In the genomic region with DNA sequence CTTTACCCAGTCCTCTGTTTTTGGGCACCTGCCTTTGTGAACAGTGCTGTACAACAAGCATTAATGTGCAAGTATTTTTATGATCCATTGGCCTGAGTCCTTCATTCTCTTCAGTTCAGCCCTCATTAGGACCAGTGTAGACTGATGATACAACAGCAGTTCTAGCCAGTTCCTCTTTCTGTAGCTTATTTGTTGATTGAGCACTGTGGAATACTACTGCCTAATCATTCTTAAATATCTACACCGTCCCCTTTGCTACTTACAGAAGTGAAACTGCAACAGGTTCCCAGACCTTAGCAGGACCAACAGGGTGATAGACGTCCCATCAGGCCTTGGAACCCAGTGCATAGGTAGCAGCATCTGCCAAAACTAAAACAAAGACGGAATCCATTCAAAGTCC, we compare ENCODE assay signal across 28 mouse cellular contexts. TPM values are rescaled to one million over a fixed set of nuclear protein-coding genes. Genes with fewer than 3 reads are reported as not detected.
DNase-seq lines count a peak whose midpoint lies in the region; ATAC-seq and TF ChIP-seq lines count a peak whose summit lies in the region.
"Had no signal": no experiment of that assay in that cellular context is flagged by ENCODE, and none has a peak within 500 bp of the region (broad histone marks: within the 10 kb centered on the region; RNA-seq: fewer than 3 reads in every experiment).

No protein-coding gene starts in this region.

- no peak overlapping the region for H3K4me3 ChIP-seq in MEL (ENCODE audit: control insufficient read depth in 1 of 2, insufficient read depth in 1 of 2, low read depth in 2 of 2, low read length in 2 of 2)
- no peak overlapping the region for H3K4me3 ChIP-seq in forebrain, embryonic 11.5 days (ENCODE audit: low read depth, low read length)
- H3K4me3 ChIP-seq: embryonic facial prominence, embryonic 13.5 days; embryonic facial prominence, embryonic 15.5 days; erythroblast, embryonic 14.5 days; forebrain, embryonic 10.5 days; forebrain, embryonic 13.5 days; forebrain, embryonic 15.5 days had no signal

- H3K27me3 ChIP-seq in MEL (ENCODE audit: control insufficient read depth in 1 of 2, insufficient read depth in 2 of 2, low read length in 2 of 2) = no peaks in the 10 kb centered on the region
- no peaks in the 10 kb centered on the region for H3K27me3 ChIP-seq in forebrain, embryonic 11.5 days (ENCODE audit: control insufficient read depth, insufficient read depth, low read length)
- H3K27me3 ChIP-seq: CH12.LX; embryonic facial prominence, embryonic 13.5 days; embryonic facial prominence, embryonic 15.5 days; forebrain, embryonic 13.5 days; forebrain, embryonic 15.5 days; Patski had no signal

- no peak for TF ChIP-seq CTCF in MEL (IDR thresholded peaks at IDR 0.05 in 2 of 3, conservative IDR thresholded peaks at IDR 0.05 in 1 of 3; ENCODE audit: control insufficient read depth in 1 of 3, insufficient read depth in 1 of 3, low read depth in 2 of 3, low read length in 3 of 3, poor library complexity in 1 of 3, severe bottlenecking in 1 of 3)

- no peak for TF ChIP-seq RAD21 in MEL (IDR thresholded peaks at IDR 0.05; ENCODE audit: low read depth, low read length)

- 81% methylated on average over 3 of the region's 3 CpGs for WGBS in forebrain, embryonic 11.5 days

- H3K79me2 ChIP-seq in MEL (ENCODE audit: control insufficient read depth, insufficient read depth, low read length, poor library complexity) = no peaks in the 10 kb centered on the region

- peak; percentile 15 for DNase-seq in 416B (ENCODE audit: low read depth)
- peak; percentile 8 for DNase-seq in MEL (ENCODE audit: low read depth, low spot score)
- no peak for DNase-seq in gastrocnemius, postnatal 14 days
- DNase-seq in forebrain, embryonic 11.5 days (ENCODE audit: low spot score) = no peak
- no peak for DNase-seq in cerebellum, adult 9-11 months
- DNase-seq: adrenal gland, adult 8-10 months; adrenal gland, postnatal 14 days; adrenal gland, postnatal 36 days; B cell, adult 2 months; cerebellum, adult 11-12 months; cerebellum, adult 2 months; cerebellum, postnatal 10 days; cerebellum, postnatal 25 days; embryo, embryonic 11 days; forebrain, postnatal 0 days had no signal

- no peak overlapping the region for H3K4me2 ChIP-seq in forebrain, embryonic 11.5 days (ENCODE audit: low read depth, low read length, severe bottlenecking)
- H3K4me2 ChIP-seq: embryonic facial prominence, embryonic 13.5 days; embryonic facial prominence, embryonic 15.5 days; forebrain, embryonic 13.5 days; forebrain, embryonic 15.5 days had no signal

- no peak overlapping the region for H3K27ac ChIP-seq in MEL (ENCODE audit: control insufficient read depth, low read depth, low read length)
- no peak overlapping the region for H3K27ac ChIP-seq in forebrain, embryonic 11.5 days (ENCODE audit: low read depth, low read length)
- H3K27ac ChIP-seq: embryonic facial prominence, embryonic 13.5 days; embryonic facial prominence, embryonic 15.5 days; forebrain, embryonic 10.5 days; forebrain, embryonic 13.5 days; forebrain, embryonic 15.5 days had no signal

- no peak for TF ChIP-seq EP300 in MEL (IDR thresholded peaks at IDR 0.05; ENCODE audit: low read depth in 1 of 2, low read length in 2 of 2)

- TF ChIP-seq POLR2A in MEL (IDR thresholded peaks at IDR 0.05; ENCODE audit: control insufficient read depth in 1 of 2, insufficient read depth in 1 of 2, low read depth in 1 of 2, low read length in 2 of 2, poor library complexity in 1 of 2) = no peak

- H3K9me3 ChIP-seq in MEL (replicated peaks; ENCODE audit: insufficient read depth, low read length) = no peaks in the 10 kb centered on the region
- H3K9me3 ChIP-seq in forebrain, embryonic 11.5 days (ENCODE audit: control insufficient read depth, low read length) = no peaks in the 10 kb centered on the region
- H3K9me3 ChIP-seq: embryonic facial prominence, embryonic 13.5 days; embryonic facial prominence, embryonic 15.5 days; forebrain, embryonic 10.5 days; forebrain, embryonic 13.5 days; forebrain, embryonic 15.5 days; G1E had no signal

- peak; percentile 52 for ATAC-seq in common myeloid progenitor, adult 5-6 weeks (replicated peaks; ENCODE audit: low read depth, poor library complexity, severe bottlenecking)
- peak; percentile 64 for ATAC-seq in megakaryocyte progenitor cell, adult 5-6 weeks (replicated peaks; ENCODE audit: poor library complexity)
- no peak for ATAC-seq in forebrain, embryonic 11.5 days (replicated peaks; ENCODE audit: low FRiP score)
- ATAC-seq: activated CD4-positive, CD25-positive, alpha-beta regulatory T cell, adult 4 months; CD4-positive, CD25-positive, alpha-beta regulatory T cell, adult 4 months; forebrain, embryonic 13.5 days; forebrain, embryonic 15.5 days; forebrain, postnatal 0 days; Patski had no signal

- no peaks in the 10 kb centered on the region for H3K4me1 ChIP-seq in MEL (ENCODE audit: control insufficient read depth in 1 of 2, insufficient read depth in 2 of 2, low read length in 2 of 2)
- no peaks in the 10 kb centered on the region for H3K4me1 ChIP-seq in forebrain, embryonic 11.5 days (replicated peaks; ENCODE audit: control insufficient read depth, insufficient read depth, low read length)
- H3K4me1 ChIP-seq: embryonic facial prominence, embryonic 13.5 days; embryonic facial prominence, embryonic 15.5 days; forebrain, embryonic 13.5 days; forebrain, embryonic 15.5 days had no signal

- no peaks in the 10 kb centered on the region for H3K36me3 ChIP-seq in MEL (ENCODE audit: control insufficient read depth in 1 of 2, insufficient read depth in 2 of 2, low read length in 2 of 2)
- no peaks in the 10 kb centered on the region for H3K36me3 ChIP-seq in forebrain, embryonic 11.5 days (ENCODE audit: control insufficient read depth, insufficient read depth, low read length)
- H3K36me3 ChIP-seq: embryonic facial prominence, embryonic 13.5 days; embryonic facial prominence, embryonic 15.5 days; forebrain, embryonic 10.5 days; forebrain, embryonic 15.5 days; G1E had no signal

- H3K9ac ChIP-seq in MEL (ENCODE audit: control insufficient read depth, low read depth, low read length, poor library complexity, severe bottlenecking) = no peak overlapping the region
- H3K9ac ChIP-seq in forebrain, embryonic 11.5 days (ENCODE audit: low read length) = no peak overlapping the region
- H3K9ac ChIP-seq: embryonic facial prominence, embryonic 13.5 days; embryonic facial prominence, embryonic 15.5 days; forebrain, embryonic 13.5 days; forebrain, embryonic 15.5 days; forebrain, postnatal 0 days had no signal

- intact Hi-C loops in gastrocnemius, postnatal 14 days (cut with DNase I; ENCODE audit: low total_unique reads) = no loop called here

TF ChIP-seq in MEL, 35 proteins besides CTCF, POLR2A, EP300 and RAD21:
- no peak for TF ChIP-seq TCF12 (IDR thresholded peaks at IDR 0.05; ENCODE audit: low read depth, low read length)
- TF ChIP-seq POLR2AphosphoS5 (IDR thresholded peaks at IDR 0.05; ENCODE audit: borderline replicate concordance, low read depth, low read length) = no peak
- no peak for TF ChIP-seq NELFE (IDR thresholded peaks at IDR 0.05; ENCODE audit: low read depth, low read length)
- no peak for TF ChIP-seq BHLHE40 (IDR thresholded peaks at IDR 0.05; ENCODE audit: borderline replicate concordance, low read depth, low read length)
- no peak for TF ChIP-seq USF2 (IDR thresholded peaks at IDR 0.05; ENCODE audit: borderline replicate concordance in 1 of 2, insufficient read depth in 1 of 2, low read depth in 1 of 2, low read length in 2 of 2)
- no peak for TF ChIP-seq CHD1 (IDR thresholded peaks at IDR 0.05; ENCODE audit: low read depth, low read length)
- no peak for TF ChIP-seq ETS1 (IDR thresholded peaks at IDR 0.05; ENCODE audit: low read depth, low read length)
- TF ChIP-seq JUND (IDR thresholded peaks at IDR 0.05; ENCODE audit: low read depth, low read length) = no peak
- no peak for TF ChIP-seq UBTF (IDR thresholded peaks at IDR 0.05; ENCODE audit: borderline replicate concordance, insufficient read depth, low read depth, low read length)
- TF ChIP-seq TBP (IDR thresholded peaks at IDR 0.05; ENCODE audit: low read depth, low read length) = no peak
- no peak for TF ChIP-seq ELF1 (IDR thresholded peaks at IDR 0.05; ENCODE audit: low read depth, low read length)
- no peak for TF ChIP-seq NRF1 (IDR thresholded peaks at IDR 0.05; ENCODE audit: insufficient read depth, low read depth, low read length, poor library complexity, severe bottlenecking)
- no peak for TF ChIP-seq MYB (IDR thresholded peaks at IDR 0.05; ENCODE audit: low read depth, low read length)
- TF ChIP-seq KAT2A (conservative IDR thresholded peaks at IDR 0.05; ENCODE audit: low read depth, low read length) = no peak
- TF ChIP-seq CHD2 (IDR thresholded peaks at IDR 0.05; ENCODE audit: low read length) = no peak

RNA-seq across cellular contexts. Expression of a gene that starts 13.3 kb away (rescaled TPM):
- total RNA-seq in MEL (2012; rRNA removed) = not detected in 2 replicates
- polyA plus RNA-seq in MEL (2012; ENCODE audit: insufficient read depth in 1 of 2, insufficient read length in 2 of 2, low read depth in 1 of 2, low replicate concordance in 2 of 2, missing spikeins in 1 of 2) = not detected
- total RNA-seq in common myeloid progenitor, adult 5-6 weeks (2017) = 0.68 and 1.5 TPM in 2 replicates
- 0.66 and 0.72 TPM in 2 replicates for total RNA-seq in megakaryocyte progenitor cell, adult 5-6 weeks (2015)
- 0.12 and 0.20 TPM in 2 replicates for total RNA-seq in megakaryocyte progenitor cell, adult 5-6 weeks (2017)
- under 1 TPM; 0.11 to 0.23 TPM for total RNA-seq in gastrocnemius, postnatal 14 days (2021)
- 0.11 and 0.13 TPM in 2 replicates for polyA plus RNA-seq in forebrain, embryonic 11.5 days (2014; fragmentation: Nextera tagmentation; extraction: Ambion mirVana)
- total RNA-seq: CH12.LX had no signal
- polyA plus RNA-seq: activated CD4-positive, CD25-positive, alpha-beta regulatory T cell, adult 4 months; CD4-positive, CD25-positive, alpha-beta regulatory T cell, adult 4 months; erythroblast, embryonic 14.5 days; G1E had no signal

Comparison
In these comparisons a context has a peak if more than half of its experiments do, and no peak if none do; other contexts are left out.
1. DNase-seq: peak in 416B (single experiment) and MEL (single experiment); none in gastrocnemius, postnatal 14 days (single experiment), forebrain, embryonic 11.5 days (single experiment) and cerebellum, adult 9-11 months (single experiment).